Mouse (Mus musculus) olfactory bulb, adult 2 months (tissue): ENCODE measurements around the gene Olfr735. TPM values are rescaled to one million over a fixed set of nuclear protein-coding genes. Genes with fewer than 3 reads are reported as not detected.

Experiments
- H3K27ac ChIP-seq: fragments of 200-500 bp; 2 replicates; pipeline ENCODE4 v1.5.1; 2012; ENCODE audit warnings: low read depth, low read length; ENCODE audit not compliant: insufficient read depth
- H3K4me1 ChIP-seq: fragments of 200-500 bp; 2 replicates; pipeline ENCODE4 v1.6.1; 2012; ENCODE audit warnings: low read length; ENCODE audit not compliant: control insufficient read depth, insufficient read depth
- H3K4me3 ChIP-seq: fragments of 200-500 bp; 2 replicates; pipeline ENCODE4 v1.5.1; 2012; ENCODE audit warnings: mild to moderate bottlenecking, low read depth, low read length, moderate library complexity; ENCODE audit not compliant: insufficient read depth
- CTCF ChIP-seq: fragments of 200-500 bp; IDR thresholded peaks from 2 replicates; pipeline ENCODE4 v1.5.1; 2012; ENCODE audit warnings: low read depth, mild to moderate bottlenecking, low read length, moderate library complexity; ENCODE audit not compliant: insufficient read depth
- POLR2A ChIP-seq: fragments of 200-500 bp; IDR thresholded peaks from 2 replicates; pipeline ENCODE4 v1.6.1; 2012; ENCODE audit warnings: mild to moderate bottlenecking, low read depth, low read length, moderate library complexity; ENCODE audit not compliant: insufficient read depth
- WGBS: fragments of 180-500 bp; shearing (Covaris S2); methylation state at CpG from one replicate; pipeline ENCODE4 v1.1.7; 2018; 5-methylcytosine and 5-hydroxymethylcytosine counted together
- polyA plus RNA-seq: library from polyadenylated mRNA; stranded (reverse); fragments of >200 nt; gene quantifications from 2 replicates; pipeline ENCODE4 v1.2.4, GENCODE M21; 2012; ENCODE audit warnings: low replicate concordance; ENCODE audit not compliant: missing spikeins, insufficient read depth, insufficient read length

Gene Olfr735
- not detected in 2 replicates for polyA plus RNA-seq

- H3K4me1 ChIP-seq = no peaks in the 10 kb centered on the region
- TF ChIP-seq CTCF (no peak), POLR2A (no peak)
- H3K27ac ChIP-seq = no peak within 1 kb of the TSS
- H3K4me3 ChIP-seq = no peak within 1 kb of the TSS
- 86% methylated on average over 2 of the region's 2 CpGs for WGBS
Measured at GRCm38 (mm10) chr14:50348796-50349195, at the start of gene Olfr735. Gene Olfr735 (minus strand): TSS chr14:50348872.

- Histone ChIP-seq H3K27ac (no peak within 1 kb of the TSS), H3K4me3 (no peak within 1 kb of the TSS), H3K4me1 (no peaks in the 10 kb centered on the region)
- 90% methylated on average over 2 of the region's 2 CpGs for WGBS
- TF ChIP-seq CTCF (no peak), POLR2A (no peak)
Measured at GRCm38 (mm10) chr14:50380863-50381262, 32.2 kb upstream of the Olfr735 start, which contains the start of gene Olfr736. Gene Olfr736 (plus strand): TSS chr14:50381163.

- TF ChIP-seq POLR2A = no peak
- TF ChIP-seq CTCF = no peak
- Histone ChIP-seq H3K4me3 (no peak overlapping the region), H3K27ac (no peak overlapping the region), H3K4me1 (no peaks in the 10 kb centered on the region)
- WGBS = 81% methylated on average over 2 of the region's 2 CpGs
Measured at GRCm38 (mm10) chr14:50363561-50363960, 14.9 kb upstream of the Olfr735 start.

- no peak overlapping the region for H3K4me3 ChIP-seq
- WGBS = 82% methylated on average over 3 of the region's 3 CpGs
- TF ChIP-seq POLR2A (no peak), CTCF (no peak)
Measured at GRCm38 (mm10) chr14:50360480-50360879, 11.8 kb upstream of the Olfr735 start.

GRCm38 (mm10) chr14:50357593-50357992 lies 8.9 kb upstream of the Olfr735 start, which contains the start of gene Tlr11:
Gene Tlr11 (plus strand): TSS chr14:50357914.
- Histone ChIP-seq H3K27ac (no peak within 1 kb of the TSS), H3K4me3 (no peak within 1 kb of the TSS), H3K4me1 (no peaks in the 10 kb centered on the region)
- WGBS = 81% methylated on average over 2 of the region's 2 CpGs
- TF ChIP-seq POLR2A (no peak), CTCF (no peak)

More at GRCm38 (mm10) chr14:50360480-50360879, 11.8 kb upstream of the Olfr735 start:
- no peak overlapping the region for H3K27ac ChIP-seq
- H3K4me1 ChIP-seq = no peaks in the 10 kb centered on the region

GRCm38 (mm10) chr14:50356725-50357124 lies 8.1 kb upstream of the Olfr735 start:
- Histone ChIP-seq H3K4me3 (no peak overlapping the region), H3K4me1 (no peaks in the 10 kb centered on the region), H3K27ac (no peak overlapping the region)
- 87% methylated on average over 2 of the region's 2 CpGs for WGBS
- TF ChIP-seq POLR2A = no peak
- TF ChIP-seq CTCF = no peak

- WGBS = 41% methylated on average over 3 of the region's 3 CpGs
- TF ChIP-seq CTCF (no peak), POLR2A (no peak)
- H3K4me3 ChIP-seq = no peak overlapping the region
Measured at GRCm38 (mm10) chr14:50352438-50352837, 3.8 kb upstream of the Olfr735 start.

GRCm38 (mm10) chr14:50326661-50327060 lies 22.0 kb downstream of the Olfr735 start, which contains the start of gene Olfr734:
Gene Olfr734 (minus strand): TSS chr14:50326761.
- no peaks in the 10 kb centered on the region for H3K4me1 ChIP-seq

More at GRCm38 (mm10) chr14:50352438-50352837, 3.8 kb upstream of the Olfr735 start:
- Histone ChIP-seq H3K27ac (no peak overlapping the region), H3K4me1 (no peaks in the 10 kb centered on the region)

GRCm38 (mm10) chr14:50301422-50301821 lies 47.2 kb downstream of the Olfr735 start, which contains the start of gene Olfr733:
Gene Olfr733 (minus strand): TSS chr14:50301522.
- Histone ChIP-seq H3K4me3 (no peak within 1 kb of the TSS), H3K27ac (no peak within 1 kb of the TSS), H3K4me1 (no peaks in the 10 kb centered on the region)
- TF ChIP-seq POLR2A (no peak), CTCF (no peak)

More at GRCm38 (mm10) chr14:50326661-50327060, 22.0 kb downstream of the Olfr735 start, which contains the start of gene Olfr734:
- Histone ChIP-seq H3K27ac (no peak within 1 kb of the TSS), H3K4me3 (no peak within 1 kb of the TSS)
- 53% methylated on average over 1 of the region's 1 CpGs for WGBS
- TF ChIP-seq POLR2A = no peak
- TF ChIP-seq CTCF = no peak

Other genes starting within 250 kb of the Olfr735 start
- not detected in 2 replicates for gene Olfr727, start 225.7 kb downstream of the Olfr735 start, polyA plus RNA-seq
- not detected in 2 replicates for gene Olfr728, start 206.2 kb downstream of the Olfr735 start, polyA plus RNA-seq
- not detected in 2 replicates for gene Olfr729, start 196.0 kb downstream of the Olfr735 start, polyA plus RNA-seq
- not detected in 2 replicates for gene Olfr730, start 160.7 kb downstream of the Olfr735 start, polyA plus RNA-seq
- not detected in 2 replicates for gene Olfr731, start 107.0 kb downstream of the Olfr735 start, polyA plus RNA-seq
- gene Olfr732, start 64.7 kb downstream of the Olfr735 start, polyA plus RNA-seq = not detected in 2 replicates
- gene Olfr733, start 47.4 kb downstream of the Olfr735 start, polyA plus RNA-seq = not detected in 2 replicates
- not detected in 2 replicates for gene Olfr734, start 22.1 kb downstream of the Olfr735 start, polyA plus RNA-seq
- gene Tlr11, start 9.0 kb upstream of the Olfr735 start, polyA plus RNA-seq = not detected in 2 replicates
- gene Olfr736, start 32.3 kb upstream of the Olfr735 start, polyA plus RNA-seq = not detected in 2 replicates
- not detected in 2 replicates for gene Olfr738, start 58.7 kb upstream of the Olfr735 start, polyA plus RNA-seq
- not detected in 2 replicates for gene Olfr739, start 69.8 kb upstream of the Olfr735 start, polyA plus RNA-seq
- not detected in 2 replicates for gene Olfr740, start 96.7 kb upstream of the Olfr735 start, polyA plus RNA-seq
- gene Olfr741, start 123.9 kb upstream of the Olfr735 start, polyA plus RNA-seq = not detected in 2 replicates
- gene Olfr742, start 154.7 kb upstream of the Olfr735 start, polyA plus RNA-seq = not detected in 2 replicates
- gene Olfr743, start 173.0 kb upstream of the Olfr735 start, polyA plus RNA-seq = not detected in 2 replicates